Mouse (Mus musculus) lung, embryonic 16.5 days (tissue): ENCODE results near the gene Gspt1. TPM values are rescaled to one million over a fixed set of nuclear protein-coding genes. Genes with fewer than 3 reads are reported as not detected.
"Not testable (repeated sequence)": the region's sequence is repeated elsewhere in the genome, so short reads cannot be mapped to it uniquely, and the experiment has no call there.

Source experiments
- ATAC-seq: fragments of 200-750 bp; cut with Nextera tagmentation; 2 replicates; pipeline ENCODE4 v1.8.0; 2017; ENCODE audit warnings: low read depth, mild to moderate bottlenecking, moderate library complexity
- H3K27ac ChIP-seq: fragments of 300-500 bp; sonication (generic); 2 replicates; pipeline ENCODE4 v1.5.1; 2014; ENCODE audit warnings: mild to moderate bottlenecking, control low read depth, low read length
- H3K27me3 ChIP-seq: fragments of 300-500 bp; sonication (generic); 2 replicates; pipeline ENCODE4 v1.6.1; 2014; ENCODE audit warnings: low read depth, low read length, mixed read lengths; ENCODE audit not compliant: control insufficient read depth, insufficient read depth
- H3K36me3 ChIP-seq: fragments of 300-500 bp; sonication (generic); 2 replicates; pipeline ENCODE4 v1.6.1; 2014; ENCODE audit warnings: low read length; ENCODE audit not compliant: control insufficient read depth, insufficient read depth
- H3K4me1 ChIP-seq: fragments of 300-500 bp; sonication (generic); replicated peaks from 2 replicates; pipeline ENCODE4 v1.6.1; 2014; ENCODE audit warnings: low read length, mixed read lengths; ENCODE audit not compliant: control insufficient read depth, insufficient read depth
- H3K4me2 ChIP-seq: fragments of 300-500 bp; sonication (generic); 2 replicates; pipeline ENCODE4 v1.6.1; 2014; ENCODE audit warnings: low read depth, low read length, control low read depth
- H3K4me3 ChIP-seq: fragments of 300-500 bp; sonication (generic); 2 replicates; pipeline ENCODE4 v1.5.1; 2014; ENCODE audit warnings: mild to moderate bottlenecking, low read length, control low read depth
- H3K9ac ChIP-seq: fragments of 300-500 bp; sonication (generic); 2 replicates; pipeline ENCODE4 v1.6.1; 2014; ENCODE audit warnings: low read length, control low read depth
- H3K9me3 ChIP-seq: fragments of 300-500 bp; sonication (generic); 2 replicates; pipeline ENCODE4 v1.6.1; 2016; ENCODE audit warnings: low read length; ENCODE audit not compliant: control insufficient read depth
- WGBS: fragments of 180-500 bp; shearing (Covaris S2); extraction: QIAGEN DNeasy Blood & Tissue Kit; methylation state at CpG from one replicate; pipeline ENCODE4 v1.1.7; 2014; 5-methylcytosine and 5-hydroxymethylcytosine counted together
- polyA plus RNA-seq: library from polyadenylated mRNA; unstranded; fragments of >200 nt; fragmentation: Nextera tagmentation; extraction: Ambion mirVana; gene quantifications from 2 replicates; pipeline ENCODE4 v1.2.1, GENCODE M21; 2015

Gene Gspt1
- 57.5 and 60.1 TPM in 2 replicates for polyA plus RNA-seq

GRCm38 (mm10) chr16:11253898-11254722, at the start of gene Gspt1:
Gspt1 (minus strand) TSS chr16:11254325.
- Histone ChIP-seq H3K27me3 (no peaks in the 10 kb centered on the region), H3K9ac (peak within 1 kb of the TSS; percentile 96), H3K4me2 (peak within 1 kb of the TSS; percentile 69), H3K9me3 (no peaks in the 10 kb centered on the region), H3K4me3 (peak within 1 kb of the TSS; percentile 100), H3K27ac (peak within 1 kb of the TSS; percentile 94), H3K36me3 (no peaks in the 10 kb centered on the region), H3K4me1 (peaks cover 7% of the 10 kb centered on the region; the same call in 1 of the 2 replicates)
- peak; percentile 98 for ATAC-seq
- WGBS, result under 1% methylated on average over 75 of the region's 76 CpGs

DNA sequence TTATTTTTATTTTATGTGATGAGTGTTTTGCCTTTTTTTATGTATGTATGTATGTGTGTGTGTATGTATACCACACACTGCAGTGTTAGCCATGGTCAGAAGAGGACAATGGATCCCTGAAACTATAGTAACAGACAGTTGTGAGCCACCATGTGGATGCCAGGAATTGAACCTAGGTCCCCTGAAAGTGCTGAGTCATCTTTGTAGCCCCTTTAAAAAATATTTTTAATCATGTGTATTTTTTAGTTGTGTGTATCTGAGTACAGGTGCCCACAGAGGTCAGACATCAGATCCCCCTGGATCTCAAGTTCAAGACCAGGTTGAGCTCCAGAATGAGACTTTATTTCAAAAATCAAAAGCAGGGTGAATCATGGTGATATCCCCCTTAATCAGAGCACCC, 49.6 kb upstream of the Gspt1 start:
- Histone ChIP-seq H3K4me3 (no peak overlapping the region), H3K27me3 (no peaks in the 10 kb centered on the region), H3K36me3 (no peaks in the 10 kb centered on the region), H3K27ac (no peak overlapping the region), H3K4me2 (no peak overlapping the region), H3K9me3 (no peaks in the 10 kb centered on the region), H3K4me1 (no peaks in the 10 kb centered on the region), H3K9ac (no peak overlapping the region)
- ATAC-seq, result no peak

DNA sequence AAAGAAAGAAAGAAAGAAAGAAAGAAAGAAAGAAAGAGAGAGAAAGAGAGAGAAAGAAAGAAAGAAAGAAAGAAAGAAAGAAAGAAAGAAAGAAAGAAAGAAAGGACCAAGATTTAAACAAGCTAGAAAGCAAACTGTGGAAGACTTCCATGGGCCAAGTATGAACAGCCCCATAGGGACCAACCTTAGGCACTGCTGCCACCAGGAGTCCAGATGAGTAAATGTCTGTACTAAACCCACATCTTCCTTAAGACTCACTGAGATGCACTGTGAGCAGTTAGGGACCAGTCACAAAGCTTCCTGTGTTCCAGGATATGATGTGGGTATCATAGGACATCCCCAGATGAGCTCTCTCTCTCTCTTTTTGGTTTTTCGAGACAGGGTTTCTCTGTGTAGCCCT, 43.6 kb upstream of the Gspt1 start:
- H3K4me1 ChIP-seq, H3K9me3 ChIP-seq, H3K4me2 ChIP-seq, H3K9ac ChIP-seq, ATAC-seq, H3K27ac ChIP-seq, H3K27me3 ChIP-seq, H3K36me3 ChIP-seq, H3K4me3 ChIP-seq: not testable (repeated sequence)
- 67% methylated on average over 1 of the region's 1 CpGs for WGBS

DNA sequence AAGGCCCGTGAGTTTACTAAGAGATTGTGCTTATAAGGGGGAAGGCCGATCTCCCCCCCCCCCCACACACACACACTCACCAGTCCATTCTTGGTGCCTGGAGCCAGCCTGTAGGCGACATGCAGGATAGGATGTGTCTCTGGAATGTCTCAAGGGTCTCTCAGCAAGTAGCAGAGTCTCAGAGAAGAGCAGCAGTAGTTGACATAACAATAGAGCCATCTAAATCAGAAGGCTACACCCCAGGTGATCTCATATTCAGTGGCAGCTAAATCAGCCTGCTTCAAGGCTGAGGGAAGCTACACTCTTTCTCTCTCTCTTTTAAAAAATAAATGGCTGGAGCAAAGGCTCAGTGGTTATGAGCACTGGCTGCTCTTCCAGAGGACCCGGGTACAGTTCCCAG, 41.5 kb upstream of the Gspt1 start:
- not testable (repeated sequence) for H3K4me1 ChIP-seq, ATAC-seq, H3K27ac ChIP-seq, H3K27me3 ChIP-seq, H3K4me2 ChIP-seq, H3K9me3 ChIP-seq, H3K4me3 ChIP-seq, H3K36me3 ChIP-seq, H3K9ac ChIP-seq
- WGBS, result 68% methylated on average over 4 of the region's 4 CpGs

DNA sequence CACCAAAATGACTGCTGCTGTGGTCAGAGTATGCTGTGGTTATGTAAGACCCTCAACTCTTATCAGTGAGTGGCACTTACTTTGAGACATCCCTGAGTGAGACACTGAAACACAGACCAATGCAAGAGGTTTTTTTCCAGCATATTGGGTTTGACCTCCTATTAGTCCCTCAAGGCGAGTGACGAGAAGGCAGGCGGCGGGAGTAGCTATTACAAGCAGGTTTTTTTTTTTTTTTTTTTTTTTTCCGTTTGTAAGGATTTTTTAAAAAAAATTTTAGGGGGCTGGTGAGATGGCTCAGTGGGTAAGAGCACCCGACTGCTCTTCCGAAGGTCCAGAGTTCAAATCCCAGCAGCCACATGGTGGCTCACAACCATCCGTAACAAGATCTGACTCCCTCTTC, 34.7 kb upstream of the Gspt1 start:
- not testable (repeated sequence) for H3K27me3 ChIP-seq, ATAC-seq, H3K4me3 ChIP-seq, H3K9ac ChIP-seq, H3K4me2 ChIP-seq, H3K36me3 ChIP-seq, H3K4me1 ChIP-seq, H3K9me3 ChIP-seq, H3K27ac ChIP-seq
- WGBS, result 84% methylated on average over 7 of the region's 8 CpGs

- Histone ChIP-seq H3K4me1 (no peaks in the 10 kb centered on the region), H3K9ac (no peak overlapping the region), H3K4me2 (no peak overlapping the region), H3K36me3 (no peaks in the 10 kb centered on the region), H3K27ac (no peak overlapping the region), H3K27me3 (no peaks in the 10 kb centered on the region), H3K4me3 (no peak overlapping the region), H3K9me3 (peaks cover 2% of the 10 kb centered on the region; the same call in 1 of the 2 replicates)
- 75% methylated on average over 2 of the region's 2 CpGs for WGBS
- no peak for ATAC-seq
These were observed 31.8 kb upstream of the Gspt1 start for GRCm38 (mm10) chr16:11285949-11286348.

- Histone ChIP-seq H3K4me3 (no peak overlapping the region), H3K4me2 (no peak overlapping the region), H3K9ac (no peak overlapping the region), H3K27me3 (no peaks in the 10 kb centered on the region), H3K4me1 (no peaks in the 10 kb centered on the region), H3K9me3 (peaks cover 2% of the 10 kb centered on the region; the same call in 1 of the 2 replicates), H3K36me3 (no peaks in the 10 kb centered on the region), H3K27ac (no peak overlapping the region)
- ATAC-seq, result no peak
- 78% methylated on average over 2 of the region's 2 CpGs for WGBS
These were observed 30.8 kb upstream of the Gspt1 start for GRCm38 (mm10) chr16:11284881-11285280.

DNA sequence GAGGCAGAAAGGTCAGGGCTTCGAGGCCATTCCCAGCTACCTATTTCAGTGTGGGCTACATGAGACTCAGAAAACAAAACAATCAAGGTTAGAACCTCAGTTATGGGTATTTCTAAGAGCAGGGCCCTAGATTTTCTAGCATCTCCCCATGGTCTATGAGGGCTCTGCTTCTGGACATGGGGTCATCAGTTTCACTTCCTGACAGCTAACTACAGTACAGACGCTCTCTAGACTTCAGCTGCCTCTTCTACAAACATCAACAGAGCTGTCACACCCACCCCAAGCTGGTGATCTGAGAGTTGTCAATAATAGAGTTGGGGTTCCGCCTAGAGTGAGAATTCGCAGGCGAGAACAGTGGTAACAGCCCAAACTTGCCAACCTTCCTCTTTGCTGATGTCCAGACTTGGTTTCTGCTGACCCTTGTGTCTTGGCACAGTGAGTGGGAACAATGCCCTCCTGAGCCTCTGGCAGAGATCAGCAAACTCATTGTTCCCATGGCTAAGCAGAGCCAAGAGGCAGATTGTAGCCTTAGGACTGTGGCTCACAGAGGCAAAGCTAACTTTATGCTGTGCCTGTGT, 28.6 kb upstream of the Gspt1 start:
- H3K4me2 ChIP-seq, result no peak overlapping the region
- no peaks in the 10 kb centered on the region for H3K36me3 ChIP-seq
- 68% methylated on average over 5 of the region's 5 CpGs for WGBS
- H3K9me3 ChIP-seq, result no peaks in the 10 kb centered on the region
- H3K4me1 ChIP-seq, result no peaks in the 10 kb centered on the region
- ATAC-seq, result no peak
- no peak overlapping the region for H3K9ac ChIP-seq
- no peaks in the 10 kb centered on the region for H3K27me3 ChIP-seq
- no peak overlapping the region for H3K4me3 ChIP-seq
- H3K27ac ChIP-seq, result no peak overlapping the region

GRCm38 (mm10) chr16:11278778-11279177, 24.7 kb upstream of the Gspt1 start:
- H3K36me3 ChIP-seq, result no peaks in the 10 kb centered on the region
- WGBS, result 62% methylated on average over 6 of the region's 6 CpGs

More at GRCm38 (mm10) chr16:11278778-11279177, 24.7 kb upstream of the Gspt1 start:
- H3K9me3 ChIP-seq, result no peaks in the 10 kb centered on the region
- H3K4me2 ChIP-seq, result no peak overlapping the region
- no peak overlapping the region for H3K27ac ChIP-seq
- no peak for ATAC-seq
- no peak overlapping the region for H3K9ac ChIP-seq
- no peak overlapping the region for H3K4me3 ChIP-seq
- no peaks in the 10 kb centered on the region for H3K4me1 ChIP-seq
- H3K27me3 ChIP-seq, result no peaks in the 10 kb centered on the region
